Mouse (Mus musculus) adrenal gland, postnatal 4 days (tissue): ENCODE measurements around the gene Lix1l. TPM values are rescaled to one million over a fixed set of nuclear protein-coding genes. Genes with fewer than 3 reads are reported as not detected.

Experiments used
- DNase-seq, 2 experiments: peaks; one replicate each; pipeline ENCODE4 v3.0.0; 2021 to 2022; ENCODE audit warnings: low spot score in 2 of 2, mixed read lengths in 2 of 2
- total RNA-seq, 2 experiments: library from RNA; stranded (reverse); gene quantifications; 2 replicates each; pipeline ENCODE4 v1.2.3; 2021

Lix1l gene
- total RNA-seq, 2 experiments from 2014 or later = 66.3 to 69.1 TPM

DNA sequence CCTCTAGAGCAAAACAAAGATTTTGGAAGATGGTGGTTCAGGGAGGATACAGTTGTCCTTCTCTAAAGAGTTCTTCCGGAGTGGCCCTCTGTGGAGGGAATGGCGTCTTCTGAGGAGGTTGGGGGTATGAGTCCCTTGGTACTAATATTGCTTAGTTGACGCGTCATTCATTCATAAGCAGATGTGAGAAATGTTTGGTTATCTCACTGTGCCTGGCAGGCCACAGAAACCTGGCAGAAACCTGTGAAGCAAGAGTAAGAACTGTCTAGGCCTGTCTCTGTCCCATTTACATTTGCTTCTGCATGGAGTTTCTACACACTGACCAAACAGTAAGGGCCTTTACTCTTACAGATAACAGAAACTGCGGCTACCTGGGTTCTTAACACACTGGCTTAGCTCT, 70.6 kb downstream of the Lix1l start:
- DNase-seq = no peak

DNA sequence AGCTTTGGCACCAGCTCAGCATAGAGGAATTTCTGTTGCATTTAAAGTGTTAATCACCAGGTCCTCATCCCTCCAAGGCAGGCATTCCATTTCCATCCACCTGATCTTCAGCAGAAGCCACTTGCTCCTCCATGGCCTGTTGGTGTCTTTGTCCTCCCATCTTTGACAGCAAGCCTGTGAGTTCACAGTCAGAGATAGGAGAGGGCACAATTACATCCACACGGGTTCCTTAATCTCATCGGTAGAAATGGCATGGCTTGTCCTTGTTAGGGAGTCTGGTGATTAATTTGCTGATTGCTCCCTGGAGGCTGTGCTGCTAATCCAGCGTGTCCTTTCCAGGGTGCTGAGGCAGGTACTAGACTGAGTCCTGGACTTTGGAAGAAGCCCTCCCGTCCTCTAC, 72.6 kb downstream of the Lix1l start:
- DNase-seq = no peak

DNA sequence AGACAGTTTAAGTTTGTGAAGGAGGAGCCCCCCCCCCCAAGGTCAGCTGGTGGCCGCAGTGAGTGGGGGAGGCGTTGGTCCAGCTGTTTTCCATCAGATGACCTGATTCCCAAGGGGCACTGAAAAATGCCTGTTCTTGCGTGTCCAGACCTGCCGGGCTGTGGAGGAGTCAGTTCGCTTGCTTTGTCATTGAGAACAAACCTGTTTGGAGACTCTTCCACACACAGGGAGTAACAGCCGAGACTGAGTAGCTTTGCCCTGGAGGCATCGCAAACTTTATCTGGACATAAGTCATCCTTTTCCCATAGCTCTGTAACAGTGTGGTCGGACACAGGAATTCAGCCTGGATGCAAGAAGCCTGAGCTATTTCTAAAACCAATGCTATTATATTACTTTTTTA, 73.5 kb downstream of the Lix1l start:
- no peak for DNase-seq

DNA sequence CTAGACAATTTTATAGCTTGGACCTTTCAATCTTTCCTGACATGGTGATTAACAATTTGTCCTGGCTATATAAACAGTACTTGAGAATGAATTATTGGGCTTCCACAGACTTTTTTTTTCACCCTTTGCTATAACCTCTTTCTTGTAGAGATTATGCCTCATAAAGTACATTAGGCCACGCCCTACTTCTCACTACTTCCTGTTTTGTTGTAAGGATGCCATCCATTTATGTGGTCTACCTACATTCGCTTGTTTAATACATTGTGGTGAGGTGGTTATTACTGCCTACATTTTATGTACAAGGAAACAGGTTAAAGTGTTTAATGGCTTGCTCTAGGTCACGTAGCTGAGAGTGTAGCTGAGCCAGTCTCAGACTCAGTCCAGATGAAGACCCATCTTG, 74.2 kb downstream of the Lix1l start:
- DNase-seq = no peak

DNA sequence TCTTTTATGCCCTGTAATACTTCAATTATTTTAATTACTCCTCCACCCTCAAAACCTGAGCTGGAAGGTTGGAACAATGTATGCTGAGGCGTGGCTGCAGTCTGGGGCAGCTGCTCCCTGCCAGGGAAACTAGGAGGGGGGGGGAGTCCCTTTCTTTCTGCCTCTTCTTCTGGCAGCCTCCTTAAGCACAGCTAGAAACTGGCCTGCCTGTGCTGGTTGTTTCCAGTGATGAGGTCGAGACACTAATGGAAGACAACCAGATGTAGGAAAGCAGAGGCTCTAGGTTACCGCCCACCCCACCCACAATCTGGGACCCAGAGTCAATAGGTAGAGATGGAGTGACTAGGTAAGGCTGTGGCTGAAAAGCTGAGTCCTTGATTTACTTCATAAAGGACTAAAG, 74.7 kb downstream of the Lix1l start:
- DNase-seq = no peak

Other genes with a start within 250 kb of the Lix1l start
- gene BC107364, start 148.8 kb upstream of the Lix1l start, total RNA-seq = not detected
- gene Hfe2, start 76.0 kb upstream of the Lix1l start, total RNA-seq = 10 to 100 TPM in 1 of 2 experiments, 1 to 10 TPM in 1; 3.9 to 11.2 TPM
- gene Txnip, start 43.2 kb upstream of the Lix1l start, total RNA-seq = 100 to 1,000 TPM; 980 to 992 TPM
- gene Gm16253, start 24.2 kb upstream of the Lix1l start, total RNA-seq = not detected
- 10 to 100 TPM; 37.6 to 37.8 TPM for gene Polr3gl, start 7.0 kb upstream of the Lix1l start, total RNA-seq
- 1 to 10 TPM in 1 of 2 experiments, under 1 TPM in 1; 0.59 to 1.5 TPM for gene Ankrd34a, start 4.5 kb upstream of the Lix1l start, total RNA-seq
- 10 to 100 TPM; 84.0 to 93.4 TPM for gene Rbm8a, start 28.8 kb downstream of the Lix1l start, total RNA-seq
- gene Pex11b, start 34.2 kb downstream of the Lix1l start, total RNA-seq = 10 to 100 TPM; 53.7 to 61.7 TPM
- gene Gm42957, start 34.3 kb downstream of the Lix1l start, total RNA-seq = under 1 TPM; 0.23 to 0.25 TPM
- 1 to 10 TPM; 2.4 TPM for gene Itga10, start 44.4 kb downstream of the Lix1l start, total RNA-seq
- gene Ankrd35, start 69.0 kb downstream of the Lix1l start, total RNA-seq = 1 to 10 TPM; 2.7 to 3.3 TPM
- 10 to 100 TPM; 50.1 to 55.1 TPM for gene Pias3, start 95.2 kb downstream of the Lix1l start, total RNA-seq
- 1 to 10 TPM; 2.7 to 3.6 TPM for gene Nudt17, start 107.4 kb downstream of the Lix1l start, total RNA-seq
- gene Polr3c, start 126.5 kb downstream of the Lix1l start, total RNA-seq = 10 to 100 TPM; 39.5 to 43.4 TPM
- gene Rnf115, start 126.5 kb downstream of the Lix1l start, total RNA-seq = 10 to 100 TPM; 37.0 to 39.7 TPM
- gene Pdzk1, start 228.1 kb downstream of the Lix1l start, total RNA-seq = 10 to 100 TPM in 1 of 2 experiments, 1 to 10 TPM in 1; 7.2 to 40.4 TPM
- under 1 TPM in 1 of 2 experiments, not detected in 1; 0.48 TPM for gene Cd160, start 228.2 kb downstream of the Lix1l start, total RNA-seq